Mouse (Mus musculus): ENCODE measurements around the gene Akr1b8. TPM values are rescaled to one million over a fixed set of nuclear protein-coding genes. Genes with fewer than 3 reads are reported as not detected.
A peak's percentile ranks its signal among the peaks of the same experiment; 100 is the strongest.
"Not testable (repeated sequence)": the region's sequence is repeated elsewhere in the genome, so short reads cannot be mapped to it uniquely, and the experiment has no call there.

The Akr1b8 gene
- polyA plus RNA-seq, 1 experiment from 2014 or later: 11.5 TPM

- Histone ChIP-seq H3K9me3 (ENCODE audit: control insufficient read depth, low read length) (no peaks in the 10 kb centered on the region), H3K4me2 (ENCODE audit: low read length) (peak within 1 kb of the TSS; percentile 77), H3K27ac (replicated peaks in 1 of 2; ENCODE audit: control insufficient read depth in 1 of 2, insufficient read depth in 1 of 2, low read depth in 2 of 2, low read length in 2 of 2) (peak within 1 kb of the TSS; percentile 90 to 95), H3K36me3 (ENCODE audit: control insufficient read depth, insufficient read depth, low read length) (peaks cover 2% of the 10 kb centered on the region), H3K4me1 (ENCODE audit: control insufficient read depth in 2 of 2, insufficient read depth in 2 of 2, low read length in 2 of 2) (peaks cover 0 to 22% of the 10 kb centered on the region in 2 experiments), H3K9ac (ENCODE audit: low read length) (peak within 1 kb of the TSS; percentile 77), H3K4me3 (ENCODE audit: control insufficient read depth in 1 of 2, insufficient read depth in 1 of 2, low read depth in 1 of 2, low read length in 2 of 2) (peak within 1 kb of the TSS; percentile 69 to 82), H3K27me3 (ENCODE audit: control insufficient read depth, insufficient read depth, low read length) (no peaks in the 10 kb centered on the region)
- peak; percentile 98 for ATAC-seq (ENCODE audit: insufficient number of reproducible peaks, insufficient read depth, low FRiP score, low read depth)
- WGBS: under 1% methylated on average over 60 of the region's 60 CpGs
Measured at GRCm38 (mm10) chr6:34316854-34317771, 36.8 kb upstream of the Akr1b8 start, which contains the start of gene Akr1b3. Gene Akr1b3 (minus strand): TSS chr6:34317478.

DNA sequence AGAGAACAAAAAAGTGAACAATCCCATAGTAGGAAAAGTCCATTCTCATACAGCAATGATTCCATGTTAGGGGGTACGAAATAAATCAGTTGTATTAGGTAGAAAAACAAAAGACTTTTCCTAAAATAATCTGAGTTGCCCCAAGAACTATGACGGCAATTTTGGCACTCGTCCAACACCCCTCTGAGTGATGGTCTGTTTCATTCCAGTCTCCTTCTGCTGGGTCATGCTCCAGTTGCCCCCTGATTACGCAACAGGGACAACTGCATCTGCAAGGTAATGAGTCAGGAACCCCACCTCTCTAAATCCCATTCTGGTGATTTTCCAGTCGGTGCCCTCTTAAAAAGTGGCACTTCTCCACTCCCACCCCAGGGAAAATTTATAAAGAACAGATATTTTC lies 35.7 kb upstream of the Akr1b8 start:
- 13% methylated on average over 5 of the region's 5 CpGs for WGBS
- Histone ChIP-seq H3K4me2 (ENCODE audit: low read length) (peak overlapping the region; percentile 77), H3K4me1 (ENCODE audit: control insufficient read depth in 2 of 2, insufficient read depth in 2 of 2, low read length in 2 of 2) (peaks cover 0 to 22% of the 10 kb centered on the region in 2 experiments), H3K9me3 (ENCODE audit: control insufficient read depth, low read length) (no peaks in the 10 kb centered on the region), H3K36me3 (ENCODE audit: control insufficient read depth, insufficient read depth, low read length) (no peaks in the 10 kb centered on the region), H3K27ac (replicated peaks in 1 of 2; ENCODE audit: control insufficient read depth in 1 of 2, insufficient read depth in 1 of 2, low read depth in 2 of 2, low read length in 2 of 2) (peak overlapping the region in 1 of 2 experiments; percentile 90; a peak in 2 of 4 replicates), H3K9ac (ENCODE audit: low read length) (peak overlapping the region; percentile 77), H3K27me3 (ENCODE audit: control insufficient read depth, insufficient read depth, low read length) (no peaks in the 10 kb centered on the region), H3K4me3 (ENCODE audit: control insufficient read depth in 1 of 2, insufficient read depth in 1 of 2, low read depth in 1 of 2, low read length in 2 of 2) (peak overlapping the region in 1 of 2 experiments; percentile 69; a peak in 2 of 4 replicates)
- no peak for ATAC-seq (ENCODE audit: insufficient number of reproducible peaks, insufficient read depth, low FRiP score, low read depth)

DNA sequence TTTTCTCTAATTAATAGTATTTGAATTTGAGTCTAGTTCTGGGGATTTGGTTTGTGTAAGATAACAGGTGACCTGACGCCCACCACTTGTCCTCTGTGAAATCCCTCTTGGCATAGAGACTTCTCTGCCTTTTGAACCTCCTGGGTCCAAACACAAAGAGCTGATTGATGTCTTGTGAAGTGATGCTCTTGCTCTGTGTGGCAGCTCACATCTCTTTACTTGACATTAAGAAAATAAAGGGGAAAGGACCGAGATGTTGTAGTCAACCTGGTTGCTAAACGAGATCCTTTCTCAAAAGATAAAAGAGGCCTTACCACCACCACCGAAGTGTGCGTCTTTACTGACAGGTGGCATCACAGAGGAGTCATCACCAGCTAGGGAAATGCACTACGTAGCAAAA lies 35.3 kb upstream of the Akr1b8 start:
- H3K4me1 ChIP-seq (ENCODE audit: control insufficient read depth in 2 of 2, insufficient read depth in 2 of 2, low read length in 2 of 2): peaks cover 0 to 22% of the 10 kb centered on the region in 2 experiments
- no peaks in the 10 kb centered on the region for H3K9me3 ChIP-seq (ENCODE audit: control insufficient read depth, low read length)
- no peaks in the 10 kb centered on the region for H3K36me3 ChIP-seq (ENCODE audit: control insufficient read depth, insufficient read depth, low read length)
- no peak for ATAC-seq (ENCODE audit: insufficient number of reproducible peaks, insufficient read depth, low FRiP score, low read depth)
- H3K4me2 ChIP-seq (ENCODE audit: low read length): peak overlapping the region; percentile 77; the same call in 1 of the 2 replicates
- 61% methylated on average over 6 of the region's 6 CpGs for WGBS
- no peak overlapping the region for H3K4me3 ChIP-seq (ENCODE audit: control insufficient read depth in 1 of 2, insufficient read depth in 1 of 2, low read depth in 1 of 2, low read length in 2 of 2)
- H3K9ac ChIP-seq (ENCODE audit: low read length): no peak overlapping the region
- no peak overlapping the region for H3K27ac ChIP-seq (replicated peaks in 1 of 2; ENCODE audit: control insufficient read depth in 1 of 2, insufficient read depth in 1 of 2, low read depth in 2 of 2, low read length in 2 of 2)
- no peaks in the 10 kb centered on the region for H3K27me3 ChIP-seq (ENCODE audit: control insufficient read depth, insufficient read depth, low read length)

DNA sequence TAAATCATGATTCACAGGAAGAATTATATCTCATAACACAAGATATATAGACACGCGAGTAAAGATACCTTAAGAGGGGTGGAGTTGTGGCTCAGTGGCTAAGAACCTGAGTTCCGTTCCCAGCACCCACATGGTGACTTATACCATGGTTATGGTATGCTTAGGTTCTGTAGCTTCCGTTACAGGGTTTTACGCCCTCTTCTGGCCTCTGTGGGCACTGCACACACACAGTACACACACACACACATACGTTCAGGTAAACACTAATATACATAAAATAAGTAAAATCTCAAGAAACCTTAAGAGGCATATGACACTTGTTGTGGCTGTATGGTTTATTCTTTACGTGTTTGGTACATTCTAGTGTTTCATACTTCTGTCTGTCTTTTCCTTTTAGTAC lies 31.8 kb upstream of the Akr1b8 start:
- H3K27ac ChIP-seq (replicated peaks in 1 of 2; ENCODE audit: control insufficient read depth in 1 of 2, insufficient read depth in 1 of 2, low read depth in 2 of 2, low read length in 2 of 2): no peak overlapping the region
- no peak overlapping the region for H3K9ac ChIP-seq (ENCODE audit: low read length)
- H3K4me3 ChIP-seq (ENCODE audit: control insufficient read depth in 1 of 2, insufficient read depth in 1 of 2, low read depth in 1 of 2, low read length in 2 of 2): no peak overlapping the region
- no peaks in the 10 kb centered on the region for H3K9me3 ChIP-seq (ENCODE audit: control insufficient read depth, low read length)
- ATAC-seq (ENCODE audit: insufficient number of reproducible peaks, insufficient read depth, low FRiP score, low read depth): no peak
- no peaks in the 10 kb centered on the region for H3K36me3 ChIP-seq (ENCODE audit: control insufficient read depth, insufficient read depth, low read length)
- 89% methylated on average over 7 of the region's 7 CpGs for WGBS
- no peaks in the 10 kb centered on the region for H3K27me3 ChIP-seq (ENCODE audit: control insufficient read depth, insufficient read depth, low read length)
- H3K4me1 ChIP-seq (ENCODE audit: control insufficient read depth in 2 of 2, insufficient read depth in 2 of 2, low read length in 2 of 2): peaks cover 0 to 4% of the 10 kb centered on the region in 2 experiments; a peak in 1 of 4 replicates
- no peak overlapping the region for H3K4me2 ChIP-seq (ENCODE audit: low read length)

GRCm38 (mm10) chr6:34331379-34331778 lies 22.5 kb upstream of the Akr1b8 start:
- Histone ChIP-seq H3K4me2 (ENCODE audit: low read length) (no peak overlapping the region), H3K4me1 (ENCODE audit: control insufficient read depth in 2 of 2, insufficient read depth in 2 of 2, low read length in 2 of 2) (peaks cover 4 to 6% of the 10 kb centered on the region in 2 experiments; a peak in 2 of 4 replicates), H3K27ac (replicated peaks in 1 of 2; ENCODE audit: control insufficient read depth in 1 of 2, insufficient read depth in 1 of 2, low read depth in 2 of 2, low read length in 2 of 2) (no peak overlapping the region), H3K27me3 (ENCODE audit: control insufficient read depth, insufficient read depth, low read length) (no peaks in the 10 kb centered on the region), H3K36me3 (ENCODE audit: control insufficient read depth, insufficient read depth, low read length) (no peaks in the 10 kb centered on the region), H3K9ac (ENCODE audit: low read length) (no peak overlapping the region), H3K4me3 (ENCODE audit: control insufficient read depth in 1 of 2, insufficient read depth in 1 of 2, low read depth in 1 of 2, low read length in 2 of 2) (no peak overlapping the region), H3K9me3 (ENCODE audit: control insufficient read depth, low read length) (no peaks in the 10 kb centered on the region)
- 28% methylated on average over 5 of the region's 5 CpGs for WGBS
- no peak for ATAC-seq (ENCODE audit: insufficient number of reproducible peaks, insufficient read depth, low FRiP score, low read depth)

GRCm38 (mm10) chr6:34331804-34332203 lies 22.1 kb upstream of the Akr1b8 start:
- not testable (repeated sequence) for H3K4me3 ChIP-seq (ENCODE audit: control insufficient read depth in 1 of 2, insufficient read depth in 1 of 2, low read depth in 1 of 2, low read length in 2 of 2); H3K9me3 ChIP-seq (ENCODE audit: control insufficient read depth, low read length); H3K4me2 ChIP-seq (ENCODE audit: low read length); H3K27me3 ChIP-seq (ENCODE audit: control insufficient read depth, insufficient read depth, low read length); H3K4me1 ChIP-seq (ENCODE audit: control insufficient read depth in 2 of 2, insufficient read depth in 2 of 2, low read length in 2 of 2); ATAC-seq (ENCODE audit: insufficient number of reproducible peaks, insufficient read depth, low FRiP score, low read depth); H3K36me3 ChIP-seq (ENCODE audit: control insufficient read depth, insufficient read depth, low read length); H3K27ac ChIP-seq (replicated peaks in 1 of 2; ENCODE audit: control insufficient read depth in 1 of 2, insufficient read depth in 1 of 2, low read depth in 2 of 2, low read length in 2 of 2); H3K9ac ChIP-seq (ENCODE audit: low read length)
- 82% methylated on average over 12 of the region's 12 CpGs for WGBS

DNA sequence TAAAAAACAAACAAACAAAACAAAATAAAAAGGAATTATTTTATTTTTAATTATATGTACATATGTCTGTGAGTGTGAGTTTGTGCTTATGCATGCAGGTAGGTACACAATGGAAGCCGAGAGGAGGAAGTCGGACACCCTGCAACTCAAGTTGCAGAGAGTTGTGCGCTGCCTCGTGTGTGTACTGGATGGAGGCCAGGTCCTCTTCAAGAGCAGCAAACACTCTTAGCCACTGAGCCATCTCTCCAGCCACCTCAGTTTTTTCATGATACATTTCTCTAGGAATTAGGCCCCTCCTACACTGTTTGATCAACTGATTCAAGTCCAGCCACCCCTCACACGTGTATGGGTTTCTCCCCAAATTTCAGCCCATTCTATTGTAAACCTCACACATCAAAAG lies 19.2 kb upstream of the Akr1b8 start:
- no peak for ATAC-seq (ENCODE audit: insufficient number of reproducible peaks, insufficient read depth, low FRiP score, low read depth)
- no peak overlapping the region for H3K9ac ChIP-seq (ENCODE audit: low read length)
- no peak overlapping the region for H3K27ac ChIP-seq (replicated peaks in 1 of 2; ENCODE audit: control insufficient read depth in 1 of 2, insufficient read depth in 1 of 2, low read depth in 2 of 2, low read length in 2 of 2)
- H3K9me3 ChIP-seq (ENCODE audit: control insufficient read depth, low read length): no peaks in the 10 kb centered on the region
- peaks cover 4 to 6% of the 10 kb centered on the region in 2 experiments; a peak in 2 of 4 replicates for H3K4me1 ChIP-seq (ENCODE audit: control insufficient read depth in 2 of 2, insufficient read depth in 2 of 2, low read length in 2 of 2)
- no peak overlapping the region for H3K4me2 ChIP-seq (ENCODE audit: low read length)
- no peak overlapping the region for H3K4me3 ChIP-seq (ENCODE audit: control insufficient read depth in 1 of 2, insufficient read depth in 1 of 2, low read depth in 1 of 2, low read length in 2 of 2)
- no peaks in the 10 kb centered on the region for H3K36me3 ChIP-seq (ENCODE audit: control insufficient read depth, insufficient read depth, low read length)
- 74% methylated on average over 5 of the region's 5 CpGs for WGBS
- H3K27me3 ChIP-seq (ENCODE audit: control insufficient read depth, insufficient read depth, low read length): no peaks in the 10 kb centered on the region

All from heart, embryonic 14.5 days (tissue).